Mouse (Mus musculus) neutrophil, adult 65 days (primary cell): ENCODE measurements around the gene Itm2a. TPM values are rescaled to one million over a fixed set of nuclear protein-coding genes. Genes with fewer than 3 reads are reported as not detected.

Experiments used
- total RNA-seq: library from RNA; stranded (reverse); gene quantifications from 2 replicates; pipeline ENCODE4 v1.2.4, GENCODE M21; 2023

Itm2a gene
- not detected in 2 replicates for total RNA-seq

GRCm38 (mm10) chrX:107402915-107403912 is at the start of gene Itm2a:
Gene Itm2a (minus strand): TSS chrX:107403376.

Other genes with a start within 250 kb of the Itm2a start
- 0.14 and 0.25 TPM in 2 replicates for gene Gpr174, start 147.5 kb downstream of the Itm2a start, total RNA-seq